Mouse (Mus musculus) cerebellum, adult 8-10 months (tissue): Measurements from ENCODE around the gene Adssl1.
A peak's percentile ranks its signal among the peaks of the same experiment; 100 is the strongest.

ENCODE experiments used
- DNase-seq: peaks from one replicate; pipeline ENCODE4 v3.0.0; 2022

Adssl1 gene

DNA sequence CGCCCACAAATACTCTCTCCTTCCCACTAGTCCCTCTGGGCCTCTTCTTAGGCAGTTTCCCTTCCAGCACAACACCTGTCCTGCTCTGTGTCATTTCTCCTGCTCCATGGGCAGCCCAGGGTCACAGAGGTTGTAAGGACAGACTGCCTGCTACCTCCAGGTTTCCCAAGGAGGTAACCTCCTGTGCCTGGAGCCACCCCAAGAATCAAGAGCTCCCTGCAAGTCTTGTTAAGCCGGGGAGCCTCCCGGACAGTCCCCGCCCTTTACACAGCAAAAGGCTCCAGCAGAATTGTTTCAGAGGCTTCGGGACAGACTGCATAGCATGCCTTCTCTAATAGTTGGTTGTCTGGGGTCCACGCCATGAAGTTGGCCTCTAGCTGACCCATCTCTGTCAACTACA is 6.6 kb downstream of the Adssl1 start:
- no peak for DNase-seq

GRCm38 (mm10) chr12:112627097-112627881 is 7.4 kb downstream of the Adssl1 start:
- DNase-seq, result no peak

DNA sequence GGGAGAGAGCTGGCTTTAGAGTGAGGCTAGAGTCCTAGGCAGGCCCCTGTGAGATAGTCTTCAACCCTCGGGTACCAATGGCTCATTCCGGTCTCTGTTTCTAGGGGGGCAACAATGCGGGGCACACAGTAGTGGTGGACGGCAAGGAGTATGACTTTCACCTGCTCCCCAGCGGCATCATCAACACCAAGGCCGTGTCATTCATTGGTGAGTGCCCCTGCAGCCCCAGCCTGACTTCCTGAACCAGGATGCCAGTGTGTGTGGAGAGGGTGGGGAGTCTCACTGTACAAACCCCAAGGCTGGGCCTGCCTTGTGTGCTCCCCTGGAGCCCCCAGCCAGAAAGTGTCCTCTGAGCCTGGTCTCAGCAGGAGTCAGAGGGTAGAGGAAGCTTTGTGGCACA is 8.4 kb downstream of the Adssl1 start:
- no peak for DNase-seq

- DNase-seq, result no peak
Measured at GRCm38 (mm10) chr12:112628928-112629721, 9.3 kb downstream of the Adssl1 start.

DNA sequence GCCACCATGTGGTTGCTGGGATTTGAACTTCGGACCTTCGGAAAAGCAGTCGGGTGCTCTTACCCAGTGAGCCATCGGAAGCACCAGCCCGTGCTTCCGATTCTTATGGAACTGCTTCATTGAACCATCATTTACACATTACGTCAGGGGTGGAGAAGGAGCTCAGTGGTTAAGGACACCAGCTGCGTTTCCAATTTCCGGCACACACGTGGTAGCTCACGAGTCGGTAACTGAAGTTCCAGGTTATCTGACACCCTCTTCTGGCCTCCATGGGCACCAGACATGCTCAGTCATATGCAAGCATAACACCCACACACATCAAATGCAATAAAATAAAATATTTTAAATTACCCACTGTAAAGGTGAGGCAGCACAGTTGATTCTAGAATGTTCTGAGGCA is 10.2 kb downstream of the Adssl1 start:
- DNase-seq, result no peak

- DNase-seq, result no peak
Measured at GRCm38 (mm10) chr12:112630796-112631195, 11.0 kb downstream of the Adssl1 start.

GRCm38 (mm10) chr12:112631472-112631871 is 11.6 kb downstream of the Adssl1 start:
- DNase-seq, result no peak

DNA sequence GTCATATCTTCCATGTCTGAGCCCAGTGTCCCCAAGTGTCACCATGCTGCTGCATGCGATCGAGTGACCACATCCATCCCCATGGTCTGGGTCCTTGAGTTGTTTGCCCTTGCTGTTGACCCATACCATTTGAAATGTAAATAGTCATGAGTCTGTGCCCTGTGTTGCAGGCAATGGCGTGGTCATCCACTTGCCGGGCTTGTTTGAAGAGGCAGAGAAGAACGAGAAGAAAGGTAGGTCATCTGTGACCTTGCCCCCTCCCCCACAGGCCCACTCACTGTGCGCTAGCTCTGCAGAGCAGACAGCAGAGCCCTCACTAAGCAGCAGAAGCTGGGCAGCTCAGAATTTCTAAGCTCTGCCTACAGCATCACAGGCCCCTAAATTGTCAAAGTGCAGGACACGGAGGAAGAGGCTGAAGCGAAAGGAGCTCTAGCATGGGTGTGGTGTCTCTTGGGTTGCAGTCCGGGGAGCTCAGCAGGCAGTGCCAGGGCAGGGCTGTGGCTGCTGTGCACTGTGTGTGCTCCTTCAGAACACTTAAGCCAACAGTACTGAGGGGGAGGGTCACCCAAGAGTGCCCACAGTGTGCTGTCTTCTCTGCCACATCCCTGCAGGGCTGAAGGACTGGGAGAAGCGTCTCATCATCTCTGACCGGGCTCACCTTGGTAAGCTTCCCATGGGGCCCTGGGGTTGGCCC is 12.4 kb downstream of the Adssl1 start:
- DNase-seq, result no peak

DNA sequence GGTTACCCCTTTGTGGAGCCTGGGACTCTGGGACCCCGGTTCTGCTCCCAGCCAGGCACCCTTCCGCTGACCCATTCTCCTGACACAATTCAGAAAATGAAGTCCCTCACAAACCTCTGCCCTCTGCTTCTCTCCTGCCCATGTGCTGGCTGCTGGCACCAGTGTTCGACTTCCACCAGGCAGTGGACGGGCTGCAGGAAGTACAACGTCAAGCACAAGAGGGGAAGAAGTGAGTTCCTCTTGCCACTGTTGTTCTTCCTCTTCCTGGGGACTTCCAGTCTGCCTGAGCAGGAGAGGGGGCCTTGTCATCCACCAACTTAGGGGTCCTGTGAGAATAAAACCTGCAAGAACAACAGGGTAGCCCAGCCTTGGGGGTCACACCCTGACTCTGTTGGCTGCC is 13.1 kb downstream of the Adssl1 start:
- no peak for DNase-seq

DNA sequence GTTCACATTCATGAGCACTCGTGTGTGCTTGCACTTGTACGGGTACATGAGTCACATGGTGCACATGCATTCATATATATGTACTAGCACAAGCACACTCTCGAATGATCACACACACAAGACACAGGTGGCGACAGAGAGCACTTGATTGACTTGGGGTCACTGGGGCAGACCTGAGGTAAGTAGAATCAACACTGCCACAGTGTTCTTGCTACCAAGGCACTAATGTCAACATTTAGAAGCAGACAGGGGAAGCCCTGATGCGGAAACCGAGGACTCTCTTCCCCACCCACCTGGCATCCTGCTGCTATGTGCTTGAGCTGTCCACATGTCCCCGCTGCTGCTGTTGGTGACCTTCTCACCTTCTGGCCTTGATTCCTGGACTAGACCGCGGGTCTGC is 13.8 kb downstream of the Adssl1 start:
- DNase-seq, result no peak

GRCm38 (mm10) chr12:112639526-112639925 is 19.7 kb downstream of the Adssl1 start:
- no peak for DNase-seq

- DNase-seq, result no peak
Measured at GRCm38 (mm10) chr12:112643126-112643525, 23.3 kb downstream of the Adssl1 start.

- DNase-seq, result peak; percentile 99
Measured at GRCm38 (mm10) chr12:112644180-112644854, 24.5 kb downstream of the Adssl1 start, which contains the start of gene Siva1. TSS of gene Siva1 (plus strand) at chr12:112644679.

GRCm38 (mm10) chr12:112644855-112645506 is 25.1 kb downstream of the Adssl1 start:
- no peak for DNase-seq

GRCm38 (mm10) chr12:112646139-112646538 is 26.3 kb downstream of the Adssl1 start:
- no peak for DNase-seq

DNA sequence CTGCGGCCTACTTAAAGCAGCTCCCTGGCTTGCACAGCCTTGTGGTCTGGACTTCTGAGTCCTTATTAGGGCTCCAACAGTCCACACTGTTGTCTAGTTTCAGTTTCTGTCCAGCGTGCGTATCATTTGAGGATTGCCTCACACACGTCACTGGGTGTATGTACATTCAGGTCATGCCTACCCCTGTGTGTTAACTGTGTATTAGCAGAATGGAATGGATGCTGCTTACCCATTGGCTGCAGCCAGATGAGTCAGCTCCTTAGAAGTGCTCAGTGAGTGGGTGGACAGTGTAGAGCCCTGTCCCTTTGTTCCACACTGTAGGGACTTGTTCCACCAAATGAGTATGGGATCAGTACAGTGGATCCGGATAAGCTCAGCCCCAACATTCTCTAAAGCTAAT is 28.2 kb downstream of the Adssl1 start:
- DNase-seq, result no peak

- no peak for DNase-seq
Measured at GRCm38 (mm10) chr12:112651778-112652439, 32.1 kb downstream of the Adssl1 start.

GRCm38 (mm10) chr12:112653157-112653824 is 33.4 kb downstream of the Adssl1 start:
- peak; percentile 91 for DNase-seq

DNA sequence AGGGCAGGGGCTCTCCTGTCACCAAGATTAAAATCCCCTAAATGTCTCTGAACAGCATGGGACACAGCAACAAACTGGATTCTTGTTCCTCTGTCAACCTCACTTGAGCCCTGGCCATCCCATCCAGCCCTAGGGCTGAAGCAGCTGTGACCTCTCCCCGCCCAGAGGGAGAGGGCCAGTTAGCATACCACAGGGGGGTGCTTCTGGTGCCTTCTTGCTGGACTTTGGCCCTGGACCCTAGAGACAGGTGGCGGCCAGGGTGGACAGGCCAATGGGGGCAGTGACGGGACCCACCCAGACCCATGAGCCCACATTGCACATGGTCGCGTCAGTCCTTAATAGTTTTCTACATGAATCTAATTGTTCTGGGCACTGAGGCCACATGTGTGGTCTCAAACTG is 34.2 kb downstream of the Adssl1 start:
- DNase-seq, result no peak

- peak; percentile 68 for DNase-seq
Measured at GRCm38 (mm10) chr12:112658619-112659018, 38.8 kb downstream of the Adssl1 start.

DNA sequence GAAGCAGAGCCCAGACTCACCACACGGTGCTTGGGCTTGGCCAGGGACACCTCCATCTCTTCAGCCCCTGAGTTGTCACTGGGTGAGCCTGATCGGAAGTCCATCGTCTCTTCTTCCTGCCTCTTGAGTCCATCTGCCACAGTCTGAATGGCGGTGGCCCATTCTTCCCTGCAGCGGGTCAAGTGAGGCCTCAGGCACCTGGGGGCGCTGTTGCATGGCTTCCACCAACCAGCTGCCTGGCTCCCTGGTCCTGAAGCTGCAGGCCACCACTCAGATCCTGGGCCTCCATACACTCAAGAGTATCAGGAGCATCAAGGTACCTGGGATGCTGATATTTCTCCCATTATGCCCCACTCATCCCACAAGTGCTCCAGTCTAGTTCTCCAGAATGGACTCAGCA is 39.3 kb downstream of the Adssl1 start:
- peak; percentile 75 for DNase-seq
